Mouse (Mus musculus) layer of hippocampus, adult 9-11 months (tissue): ENCODE measurements at regions not wholly inside any gene's neighbourhood (a gene's known extent, or its start where the extent isn't known, plus 50 kb on each side); places are given as distances from the start of the nearest gene placed in this dataset.
A peak's percentile ranks its signal among the peaks of the same experiment; 100 is the strongest.

Source experiments
- DNase-seq: peaks from one replicate; pipeline ENCODE4 v3.0.0; 2022

DNA sequence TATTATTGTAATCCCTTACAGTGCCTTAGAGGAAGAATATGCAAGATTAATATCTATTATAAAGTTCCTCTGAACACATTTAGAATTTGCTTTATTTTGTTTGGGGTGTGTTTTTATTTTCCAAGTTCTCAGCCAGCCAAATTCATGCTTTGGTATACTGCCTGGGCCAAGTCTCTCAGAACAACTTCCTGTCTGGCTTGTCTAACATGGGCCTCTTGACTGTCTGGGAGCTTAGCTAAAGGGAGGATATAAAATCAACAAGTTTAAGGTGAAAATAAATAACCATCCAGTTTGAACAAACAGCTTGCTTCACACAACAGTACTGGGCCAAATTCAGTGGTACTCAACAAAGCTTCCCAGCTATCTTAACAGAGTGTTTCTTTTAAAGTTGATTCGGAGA, 669.5 kb downstream of the Kcnj2 start:
- no peak for DNase-seq

DNA sequence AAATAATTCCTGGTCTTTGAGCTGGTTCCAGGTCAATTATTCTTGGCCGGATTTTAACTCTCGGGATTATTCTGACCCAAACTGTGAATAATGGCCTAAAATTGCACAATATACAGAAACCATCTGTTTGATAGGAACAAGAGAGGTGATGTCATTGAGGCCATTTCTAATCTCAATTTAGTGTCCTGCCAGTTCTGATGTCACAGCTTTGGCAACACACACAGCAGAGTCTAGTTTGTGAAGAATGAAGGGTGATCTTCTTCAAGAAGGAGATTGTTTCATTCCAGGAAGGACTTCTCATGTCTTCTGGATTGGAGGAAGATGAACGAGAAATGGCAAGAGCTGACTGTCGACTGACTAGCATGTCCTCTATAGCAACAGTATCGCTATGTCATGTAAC, 670.0 kb downstream of the Kcnj2 start:
- DNase-seq: no peak

DNA sequence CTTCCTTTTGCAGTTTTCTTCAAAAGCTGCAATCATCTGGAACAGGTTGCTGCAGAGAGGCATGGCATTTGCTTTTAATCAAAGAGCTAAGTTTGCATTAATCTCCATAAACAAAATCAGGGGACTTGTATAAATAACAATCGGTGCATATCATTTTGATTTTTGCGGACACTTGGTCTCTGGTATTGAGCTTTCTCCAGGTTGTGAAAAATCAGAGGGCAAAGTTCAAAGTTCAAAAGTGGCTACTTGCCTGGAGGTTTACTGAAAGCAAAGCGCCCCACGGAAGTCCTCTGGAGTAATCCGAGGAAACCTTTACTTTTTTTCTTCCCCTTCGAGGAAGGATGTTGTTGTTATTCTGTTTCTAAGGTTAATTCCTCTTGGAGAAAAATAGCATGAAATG, 677.4 kb downstream of the Kcnj2 start:
- no peak for DNase-seq

DNA sequence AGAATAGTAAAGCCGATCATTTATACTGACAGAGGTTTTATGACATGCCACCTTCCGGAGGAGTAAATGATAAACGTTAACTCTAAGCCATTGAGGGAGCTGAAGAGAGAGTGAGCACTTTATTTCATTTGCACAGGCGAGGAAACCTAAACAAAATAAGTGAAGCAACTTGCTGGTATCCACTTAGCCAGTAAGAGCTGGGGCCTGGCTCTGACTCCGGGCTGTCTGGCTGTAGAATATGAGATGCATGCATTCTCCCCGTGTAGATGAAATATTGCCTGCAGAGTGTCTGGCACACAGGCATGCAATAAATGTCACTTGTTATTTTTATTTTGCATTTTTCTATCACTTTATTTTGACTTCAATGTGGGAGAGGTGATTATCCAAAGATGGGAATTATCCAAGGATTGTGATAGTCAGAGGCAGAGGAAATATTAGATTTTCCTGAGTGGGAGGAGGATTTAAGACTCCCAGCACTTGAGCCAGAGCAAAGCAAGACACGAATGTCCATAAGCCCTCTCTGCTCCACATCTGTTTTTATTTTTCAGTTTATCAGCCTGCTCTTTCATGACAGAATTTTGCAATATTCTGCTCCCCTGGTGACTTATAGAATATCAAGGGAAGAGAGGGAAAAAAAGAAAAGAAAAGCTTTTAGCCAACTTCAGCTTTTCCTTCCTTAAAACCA, 681.4 kb downstream of the Kcnj2 start:
- DNase-seq: no peak

DNA sequence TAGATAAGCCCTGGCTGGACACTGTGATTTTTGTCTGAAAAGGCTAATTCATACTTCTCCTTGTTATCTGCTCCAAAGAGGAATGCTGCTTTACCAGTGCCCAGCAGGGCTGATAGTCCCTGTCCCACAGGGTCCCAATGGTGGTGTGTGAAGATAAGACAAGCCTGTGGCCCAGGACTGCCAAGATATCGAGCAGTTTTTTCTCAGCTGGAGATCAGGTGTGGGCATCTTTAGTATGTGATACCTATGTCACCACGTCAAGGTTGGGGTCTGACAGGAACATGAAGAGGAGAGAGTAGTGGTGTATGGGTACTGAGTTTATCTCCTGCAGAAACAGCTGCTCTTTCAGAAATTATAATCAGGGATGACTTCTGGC, 682.0 kb downstream of the Kcnj2 start:
- no peak for DNase-seq

DNA sequence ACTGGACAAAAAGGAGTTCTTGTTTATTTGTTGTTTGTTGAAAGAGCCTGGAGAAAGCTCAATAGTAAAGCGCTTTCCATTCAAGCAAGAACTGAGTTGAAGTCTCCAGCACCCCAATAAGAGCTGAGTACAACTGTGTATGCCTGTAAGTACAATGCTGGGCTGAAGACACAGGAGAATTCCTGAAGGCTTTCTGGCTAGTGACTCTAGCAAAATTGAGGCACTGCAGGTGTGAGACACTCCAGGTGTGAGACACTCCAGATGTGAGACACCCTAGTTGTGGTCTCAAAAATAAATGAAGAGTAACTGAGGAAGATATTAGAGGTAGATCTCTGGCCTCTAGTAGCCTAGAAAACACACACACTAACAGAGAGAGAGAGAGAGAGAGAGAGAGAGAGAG, 682.5 kb downstream of the Kcnj2 start:
- no peak for DNase-seq

DNA sequence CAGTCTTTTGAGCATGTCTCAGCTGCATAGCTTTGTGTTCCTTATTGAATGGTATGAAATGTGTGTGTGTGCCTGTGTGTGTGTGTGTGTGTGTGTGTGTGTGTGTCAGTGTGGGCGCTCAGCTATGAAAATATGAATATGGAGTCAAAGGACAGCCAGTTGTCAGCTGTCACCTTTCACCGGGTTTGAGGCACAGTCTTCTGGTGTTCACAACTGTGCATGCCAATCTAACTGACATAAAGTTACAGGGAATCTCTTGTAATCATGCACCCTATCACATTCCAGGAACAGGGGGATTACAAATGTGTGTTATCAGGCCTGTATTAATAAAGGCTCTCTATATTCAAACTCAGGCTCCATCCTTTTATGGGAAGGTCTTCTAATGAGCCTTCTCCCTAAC, 688.8 kb downstream of the Kcnj2 start:
- DNase-seq: no peak

DNA sequence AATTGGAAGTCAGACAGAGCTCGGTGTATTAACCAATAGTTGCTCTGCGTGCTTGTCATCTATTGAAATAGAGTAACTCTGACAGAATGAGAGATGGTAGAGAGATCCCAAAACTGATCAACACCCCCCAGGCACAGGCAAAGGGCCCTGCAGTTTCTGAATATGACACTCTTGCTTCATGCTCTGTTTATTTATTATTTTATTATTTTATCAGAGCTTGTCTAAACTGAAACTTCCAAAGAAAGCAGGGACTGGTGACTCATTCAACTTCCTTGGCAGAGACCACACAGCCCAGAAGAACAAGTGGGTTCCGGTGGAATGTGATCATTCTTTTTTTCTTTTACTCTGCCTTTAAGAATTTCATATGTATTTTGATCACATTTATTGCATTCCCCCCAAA, 697.1 kb downstream of the Kcnj2 start:
- DNase-seq: no peak

DNA sequence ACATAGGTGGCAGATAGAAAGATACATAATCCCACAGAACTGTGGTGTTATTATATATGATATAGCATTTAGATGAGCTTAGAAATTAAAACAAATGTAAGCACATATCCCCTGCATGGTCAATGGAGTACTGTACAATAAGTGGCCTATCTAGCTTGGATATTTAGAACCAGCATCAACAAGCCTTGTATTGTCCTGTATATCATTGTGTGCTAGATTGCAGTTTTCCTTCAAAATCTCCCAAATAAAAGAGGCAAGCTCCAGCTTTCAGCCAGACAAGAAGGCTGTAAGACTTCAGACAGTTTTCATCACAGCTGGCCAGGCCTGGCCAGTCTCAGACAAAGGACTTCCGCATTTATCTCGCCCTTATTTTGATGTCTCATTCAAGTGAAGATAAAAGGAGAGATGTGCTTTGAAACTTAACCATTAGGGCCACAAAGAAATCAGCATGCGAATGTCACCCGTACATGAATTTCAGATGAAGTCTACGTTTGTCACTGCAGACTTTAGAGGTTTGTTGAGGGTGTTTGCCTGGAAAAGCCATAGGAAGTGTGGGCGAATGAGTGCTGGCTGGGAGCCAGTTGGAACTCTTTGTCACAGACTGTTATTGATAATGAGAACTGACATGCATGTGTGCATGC, 700.5 kb downstream of the Kcnj2 start:
- DNase-seq: no peak

DNA sequence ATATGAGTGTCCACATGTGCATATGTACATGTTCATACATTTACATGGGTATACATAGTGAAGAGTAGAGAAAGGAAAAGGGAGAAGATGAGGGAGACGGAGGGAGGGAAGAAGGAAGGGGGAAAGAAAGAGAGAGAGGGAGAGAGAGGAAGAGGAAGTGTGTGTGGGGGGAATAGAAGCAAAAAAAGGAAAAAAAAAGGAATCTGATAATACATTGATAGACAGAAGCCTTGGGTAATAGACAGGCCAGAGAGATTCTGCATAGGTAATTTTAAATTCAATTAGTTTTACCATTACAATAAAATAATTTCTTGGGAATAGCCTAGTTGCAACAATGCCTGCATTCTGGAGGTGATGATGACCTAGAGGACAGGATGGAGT, 701.0 kb downstream of the Kcnj2 start:
- DNase-seq: no peak

DNA sequence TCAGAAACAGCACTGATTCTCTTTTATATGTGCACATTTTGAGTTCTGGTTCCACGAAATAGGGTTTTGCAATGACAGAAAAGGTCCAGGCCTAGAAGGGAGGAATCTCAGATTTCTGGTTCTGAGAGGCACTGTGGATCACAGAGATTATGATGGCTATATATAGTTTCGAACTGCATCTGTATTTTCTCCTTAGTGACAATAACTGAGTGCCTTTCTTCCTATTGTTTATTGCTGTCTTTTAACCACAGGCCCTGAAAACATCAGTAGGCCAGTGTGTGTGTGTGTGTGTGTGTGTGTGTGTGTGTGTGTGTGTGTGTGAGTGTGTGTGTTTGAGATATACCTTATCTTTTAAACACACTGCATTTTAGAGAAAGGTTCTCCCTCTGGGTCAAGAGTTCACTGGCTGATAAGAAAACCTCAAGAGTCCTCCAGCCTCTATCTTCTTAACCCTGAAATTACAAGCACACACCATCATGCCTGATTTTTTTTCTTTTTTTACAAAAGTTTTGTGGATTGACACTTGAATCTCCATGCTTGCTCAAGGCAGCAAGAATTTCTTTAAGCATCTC, 708.2 kb downstream of the Kcnj2 start:
- no peak for DNase-seq

DNA sequence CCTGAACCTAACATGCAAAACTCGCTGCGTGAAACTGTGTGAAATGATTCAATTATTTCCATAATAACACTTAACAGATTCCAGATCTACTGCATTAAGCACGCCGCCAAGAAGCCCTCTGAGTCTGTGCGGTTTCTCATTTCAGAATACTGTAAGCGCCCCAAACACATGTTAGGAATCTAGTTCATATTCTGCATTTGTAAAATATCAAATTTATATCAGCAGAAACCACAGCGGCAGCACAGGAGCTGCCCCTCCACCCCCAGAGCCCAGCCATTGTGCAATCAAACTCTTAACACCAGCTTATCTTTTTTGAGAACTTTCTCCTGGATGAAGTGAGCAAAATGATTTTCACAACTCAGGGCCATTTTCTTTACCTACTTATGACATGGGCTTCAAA, 715.4 kb downstream of the Kcnj2 start:
- peak; percentile 3 for DNase-seq

DNA sequence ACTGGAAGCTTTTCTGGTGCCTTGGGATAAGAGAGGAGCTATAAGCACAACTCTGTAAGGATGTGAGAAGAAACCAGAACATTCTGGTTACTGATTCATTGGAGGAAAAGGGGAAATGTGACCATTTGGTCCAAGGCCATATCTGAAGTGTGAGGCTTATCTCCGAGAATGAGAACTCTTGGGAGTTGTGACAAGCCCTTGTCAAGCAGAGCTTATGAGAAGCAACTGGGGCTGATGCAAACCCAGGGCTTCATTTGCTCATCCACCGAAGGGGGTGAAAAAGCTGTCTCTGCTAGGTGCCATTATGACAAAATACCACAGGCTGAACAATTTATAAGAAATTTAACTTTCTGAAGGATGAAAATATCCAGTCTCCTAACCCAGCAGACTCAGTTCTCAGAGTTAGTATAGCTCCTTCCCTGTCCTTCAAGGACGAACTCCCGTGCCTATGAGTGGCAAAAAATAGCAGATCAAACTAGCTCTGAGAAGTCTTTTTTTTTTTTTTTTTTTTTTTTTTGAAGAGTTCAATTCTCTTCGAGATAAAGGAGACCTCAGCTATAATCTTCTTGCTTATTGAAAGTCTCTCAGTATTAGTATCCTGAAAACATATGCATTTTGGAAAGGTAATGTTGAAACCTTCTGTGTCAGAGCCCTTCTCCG, 725.4 kb downstream of the Kcnj2 start:
- no peak for DNase-seq

DNA sequence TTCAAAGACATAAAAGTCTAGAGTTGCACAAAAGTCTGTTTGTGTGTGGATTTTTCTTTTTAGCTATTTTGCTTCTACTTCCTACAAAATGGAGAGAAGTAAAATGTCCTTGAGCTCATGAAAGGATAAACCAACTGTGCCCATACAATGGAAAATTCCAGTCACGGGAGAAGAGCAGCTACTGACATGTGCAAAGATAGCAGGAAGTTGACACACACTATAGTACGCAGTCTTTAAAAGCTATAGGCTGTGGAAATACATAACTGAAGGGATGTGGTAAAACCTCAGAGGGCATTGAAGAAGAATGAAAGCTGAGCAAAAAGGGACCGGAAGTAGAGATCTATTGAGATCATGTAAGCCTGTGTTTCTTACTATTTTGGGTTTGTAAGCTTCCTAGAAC, 735.1 kb downstream of the Kcnj2 start:
- DNase-seq: no peak

DNA sequence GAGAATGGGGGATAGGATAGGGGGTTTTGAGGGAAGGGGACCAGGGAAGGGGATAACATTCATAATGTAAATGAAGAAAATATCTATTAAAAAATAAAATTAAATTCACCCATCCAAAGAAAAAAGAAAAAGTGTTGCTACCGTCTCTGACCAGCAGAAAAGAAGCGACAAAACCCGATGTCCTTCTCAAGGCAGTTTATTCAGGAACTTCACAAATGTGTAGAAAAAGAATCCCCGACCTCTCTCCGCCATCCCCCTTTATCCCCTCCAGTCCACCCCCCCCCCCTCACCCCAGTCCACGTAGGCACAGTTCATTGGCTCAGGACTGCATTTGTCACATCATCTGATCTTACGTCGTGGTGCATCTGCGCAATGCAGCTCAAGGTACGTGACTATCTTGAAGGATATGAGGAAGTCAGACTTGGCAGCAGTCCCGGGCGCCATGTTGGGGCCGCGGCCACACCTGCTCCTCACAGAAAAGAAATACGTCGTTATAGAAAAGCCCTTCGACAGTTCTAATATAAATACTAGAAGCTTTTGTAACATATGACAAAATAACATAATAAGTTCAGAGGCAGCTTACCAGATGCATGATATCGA, 750.3 kb downstream of the Kcnj2 start:
- DNase-seq: no peak

DNA sequence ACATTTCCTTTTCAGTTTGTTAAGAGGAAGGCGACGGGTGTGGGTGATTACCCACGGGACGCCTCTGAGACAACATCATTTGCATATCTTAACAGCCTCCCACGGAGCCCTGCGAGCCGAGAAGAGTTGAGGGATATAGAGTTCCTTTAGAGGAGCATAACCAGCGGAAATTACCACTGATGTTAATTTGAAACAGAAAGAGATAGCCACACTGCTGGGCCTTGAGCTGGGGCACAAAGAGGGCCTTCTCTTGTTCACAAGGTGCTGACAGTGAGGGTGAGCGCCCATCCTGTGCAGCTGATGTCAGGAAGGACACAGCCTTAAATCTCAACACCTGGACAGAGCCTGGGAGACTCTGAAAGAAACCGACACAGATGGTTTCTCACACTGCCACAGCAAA, 752.2 kb downstream of the Kcnj2 start:
- peak; percentile 19 for DNase-seq

DNA sequence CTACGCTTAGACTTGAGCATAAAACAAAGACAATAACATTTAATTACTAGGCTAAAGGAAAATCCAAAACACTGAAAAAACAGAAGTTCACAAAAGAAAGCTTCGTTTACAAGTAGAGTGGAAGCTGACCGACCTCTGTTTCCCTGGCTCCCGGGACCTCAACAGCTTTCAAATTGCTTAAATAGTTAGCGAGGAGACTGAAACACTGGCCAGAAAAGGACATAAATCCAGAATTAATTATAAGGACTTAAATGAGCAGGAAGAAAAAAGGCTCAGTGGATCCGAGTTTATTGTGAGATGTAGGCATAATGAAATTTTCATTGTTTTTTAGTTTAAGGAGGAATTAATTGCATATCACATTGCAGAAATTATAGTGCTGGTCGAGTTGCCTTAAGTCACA, 754.4 kb downstream of the Kcnj2 start:
- DNase-seq: no peak

DNA sequence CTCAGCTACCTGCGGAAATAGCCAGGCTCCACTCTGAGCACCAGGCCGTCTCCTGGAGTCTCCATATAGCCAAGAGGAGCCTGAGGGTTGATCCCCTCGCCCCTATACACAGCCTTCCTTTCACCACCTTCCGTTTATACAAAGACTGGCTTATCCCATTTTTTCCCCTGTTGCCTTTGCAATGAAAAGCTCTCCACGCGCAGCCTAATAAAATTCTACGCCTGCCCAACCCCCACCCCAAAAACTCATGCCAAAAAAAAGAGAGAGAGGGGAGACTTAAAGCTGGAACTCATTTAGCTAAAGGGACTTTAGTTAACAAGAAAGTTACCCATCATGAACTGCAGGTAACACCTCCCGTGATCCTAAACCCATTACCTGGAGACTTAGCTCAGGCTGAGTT, 762.5 kb downstream of the Kcnj2 start:
- no peak for DNase-seq

DNA sequence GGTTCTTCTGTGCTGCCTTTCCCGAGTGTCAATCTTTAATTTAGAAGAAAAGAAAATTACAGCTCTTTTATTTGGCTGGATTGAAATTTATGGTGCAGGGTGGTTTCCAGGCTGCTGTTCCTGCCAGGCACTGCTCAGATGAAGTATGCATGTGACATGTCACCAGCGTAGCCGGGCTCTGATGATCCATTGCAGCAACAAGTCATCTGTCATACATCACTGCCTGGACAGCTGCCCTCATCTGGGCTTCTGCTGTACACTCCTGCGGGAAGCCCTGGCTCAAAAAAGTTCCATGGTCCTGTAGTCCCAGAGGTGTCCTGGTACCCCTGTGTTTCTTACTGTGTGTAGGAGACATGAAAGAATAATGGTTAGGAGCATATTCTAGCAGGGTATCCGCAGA, 773.0 kb downstream of the Kcnj2 start:
- no peak for DNase-seq

DNA sequence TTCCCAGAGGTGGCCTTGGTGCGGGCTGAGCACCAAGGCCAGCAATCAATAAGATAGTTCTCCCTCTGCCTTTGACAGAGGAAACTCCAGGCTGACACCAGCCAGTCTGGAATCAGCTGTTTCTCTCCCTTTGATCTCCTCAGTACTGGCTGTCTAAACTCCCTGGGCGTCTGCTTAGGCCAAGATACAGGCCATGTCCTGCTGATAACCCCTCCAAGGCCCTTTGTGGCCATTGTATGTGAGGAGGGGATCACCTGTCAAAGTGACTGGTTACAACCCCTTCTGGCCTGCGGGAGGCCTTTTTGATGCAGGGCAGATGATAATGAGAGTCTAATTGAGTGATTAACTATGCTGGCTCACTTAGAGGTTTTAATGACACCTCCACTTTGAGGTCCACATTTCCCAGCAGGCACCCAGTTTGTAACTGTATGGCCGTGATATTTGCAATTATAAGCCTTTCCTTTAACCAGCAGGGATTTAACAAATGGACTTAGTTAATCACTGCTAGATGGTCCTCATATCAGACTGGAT, 777.8 kb downstream of the Kcnj2 start:
- DNase-seq: no peak

DNA sequence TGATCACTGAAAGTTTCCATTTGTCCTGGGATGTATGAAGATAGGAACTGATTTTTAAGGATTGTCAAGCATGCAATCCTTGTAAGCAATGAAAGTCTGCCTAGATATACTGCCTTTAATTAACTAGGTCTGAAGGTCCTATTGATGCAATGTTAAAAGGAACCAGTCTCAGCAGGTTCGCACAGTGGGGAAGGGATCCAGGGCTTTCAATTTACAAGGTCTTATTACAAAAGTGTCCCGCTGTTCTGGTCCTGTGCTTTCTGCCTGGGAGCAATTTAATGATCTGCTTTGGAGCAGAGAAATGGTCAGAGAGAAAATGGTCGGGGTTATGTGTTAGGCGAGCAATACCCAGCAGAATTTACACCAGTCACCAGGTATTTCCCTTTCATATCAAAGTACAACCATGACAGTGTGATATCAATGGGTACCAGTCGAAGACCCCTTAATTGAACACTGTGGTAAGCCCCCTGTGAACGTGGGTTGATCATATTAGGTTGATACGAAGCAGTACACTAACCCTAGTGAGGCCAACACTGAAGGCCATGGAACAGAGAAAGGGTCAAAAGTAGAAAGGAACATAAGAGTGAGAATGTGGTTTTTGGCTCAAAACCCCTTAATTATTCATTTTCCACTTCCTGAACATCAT, 778.5 kb downstream of the Kcnj2 start:
- DNase-seq: no peak

DNA sequence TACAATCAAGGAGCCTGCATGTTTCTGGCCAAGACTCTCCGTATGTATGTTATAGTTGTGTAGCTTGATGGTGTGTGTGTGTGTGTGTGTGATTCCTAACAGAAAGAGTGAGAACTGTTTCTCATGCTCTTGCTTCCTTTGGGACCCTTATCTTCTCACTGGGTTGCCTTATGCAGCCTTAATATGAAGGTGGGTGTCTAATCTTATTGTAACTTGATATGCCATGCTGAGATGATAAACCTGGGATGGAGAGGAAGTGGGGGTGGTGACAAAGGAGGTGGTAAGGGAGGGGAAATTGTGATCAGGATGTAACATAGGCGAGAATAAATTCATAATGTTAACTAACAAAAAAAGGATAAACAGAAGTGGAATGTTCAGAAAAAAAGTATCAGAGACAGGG, 791.3 kb downstream of the Kcnj2 start:
- no peak for DNase-seq

DNA sequence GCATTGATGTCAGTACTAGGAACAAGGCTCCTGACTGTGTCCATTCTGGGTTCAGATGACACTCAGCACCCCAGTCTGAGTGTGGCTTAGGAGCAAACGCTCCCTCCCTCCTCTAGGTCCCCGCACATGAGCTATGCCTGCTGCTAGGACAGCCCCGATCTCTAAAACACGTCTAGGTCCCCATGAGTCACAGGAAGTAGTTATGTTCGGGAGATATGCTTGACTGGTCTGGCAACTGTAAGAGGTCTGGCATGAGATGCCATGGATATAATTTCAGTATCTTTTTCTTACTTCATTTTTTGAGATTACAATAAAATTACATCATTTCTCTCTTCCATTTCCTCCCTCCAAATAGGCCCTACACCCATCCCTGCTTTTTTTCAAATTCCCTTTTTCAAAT, 792.1 kb downstream of the Kcnj2 start:
- DNase-seq: no peak
